Mouse (Mus musculus): ENCODE measurements at regions not wholly inside any gene's neighbourhood (a gene's known extent, or its start where the extent isn't known, plus 50 kb on each side); places are given as distances from the start of the nearest gene placed in this dataset.

DNA sequence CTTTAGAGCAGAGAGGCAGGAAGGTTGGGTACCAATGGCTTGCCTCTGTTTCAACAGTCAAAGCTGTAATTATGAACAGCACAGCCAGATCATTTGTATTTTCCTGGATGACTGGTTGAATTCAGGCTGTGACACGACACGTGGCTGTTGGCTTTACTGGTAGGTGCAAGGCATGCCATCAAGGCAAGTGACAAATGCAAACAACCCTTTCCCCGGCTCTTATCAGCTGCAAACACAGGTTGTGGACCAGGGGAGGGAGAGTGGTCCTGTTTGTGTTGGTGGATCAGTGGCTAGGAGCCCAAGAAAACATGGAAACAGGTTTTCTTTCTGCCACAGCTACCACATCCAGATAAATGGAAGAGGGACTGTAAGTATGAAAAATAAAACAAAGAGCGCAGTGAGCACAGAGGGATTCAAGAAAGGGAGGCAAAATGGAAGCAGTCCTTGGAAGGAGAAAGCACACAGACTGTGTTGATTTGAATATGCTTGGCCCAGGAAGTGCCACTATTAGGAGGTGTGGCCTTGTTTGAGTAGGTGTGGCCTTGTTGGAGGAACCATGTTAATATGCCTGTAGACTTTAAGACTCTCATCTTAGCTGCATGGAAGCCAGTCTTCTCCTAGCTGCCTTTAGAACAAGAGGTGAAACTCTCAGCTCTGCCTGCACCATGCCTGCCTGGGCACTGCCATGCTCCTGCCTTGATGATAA is 396.8 kb downstream of the Nedd1 start:
- H3K9ac ChIP-seq, result no peak overlapping the region
- H3K4me3 ChIP-seq (replicated peaks), result no peak overlapping the region
- H3K9me3 ChIP-seq, result no peaks in the 10 kb centered on the region
- ATAC-seq (ENCODE audit: insufficient read depth, low FRiP score, low read depth), result peak; percentile 77
- H3K27ac ChIP-seq, result no peak overlapping the region
- no peaks in the 10 kb centered on the region for H3K36me3 ChIP-seq
- H3K4me1 ChIP-seq, result no peaks in the 10 kb centered on the region
- no peaks in the 10 kb centered on the region for H3K27me3 ChIP-seq (replicated peaks)
- WGBS, result 61% methylated on average over 4 of the region's 4 CpGs
- H3K4me2 ChIP-seq, result no peak overlapping the region

DNA sequence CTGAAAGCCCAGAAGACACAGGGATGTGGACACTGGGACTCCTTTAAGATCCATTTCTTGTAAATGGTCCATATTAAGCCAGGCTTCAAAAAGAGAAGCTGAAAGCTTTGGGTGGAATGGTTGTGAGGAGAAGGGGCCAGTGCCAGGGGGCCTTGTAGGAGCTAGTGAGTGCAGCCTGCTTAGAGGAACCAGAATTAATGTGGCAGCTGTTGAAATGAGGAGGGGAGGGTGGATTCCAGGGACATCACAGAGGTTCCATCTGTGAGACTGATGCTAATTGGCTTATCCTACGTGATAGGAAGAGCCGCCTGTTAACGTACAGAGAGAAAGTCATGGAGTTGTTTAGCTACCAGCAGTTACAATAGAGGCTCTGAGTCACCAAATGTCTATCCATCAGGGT is 407.6 kb downstream of the Nedd1 start:
- no peaks in the 10 kb centered on the region for H3K9me3 ChIP-seq
- no peaks in the 10 kb centered on the region for H3K36me3 ChIP-seq
- no peak for ATAC-seq (ENCODE audit: insufficient read depth, low FRiP score, low read depth)
- 56% methylated on average over 3 of the region's 3 CpGs for WGBS
- no peaks in the 10 kb centered on the region for H3K27me3 ChIP-seq (replicated peaks)
- no peak overlapping the region for H3K4me2 ChIP-seq
- no peak overlapping the region for H3K4me3 ChIP-seq (replicated peaks)
- no peak overlapping the region for H3K9ac ChIP-seq
- no peak overlapping the region for H3K27ac ChIP-seq
- no peaks in the 10 kb centered on the region for H3K4me1 ChIP-seq

DNA sequence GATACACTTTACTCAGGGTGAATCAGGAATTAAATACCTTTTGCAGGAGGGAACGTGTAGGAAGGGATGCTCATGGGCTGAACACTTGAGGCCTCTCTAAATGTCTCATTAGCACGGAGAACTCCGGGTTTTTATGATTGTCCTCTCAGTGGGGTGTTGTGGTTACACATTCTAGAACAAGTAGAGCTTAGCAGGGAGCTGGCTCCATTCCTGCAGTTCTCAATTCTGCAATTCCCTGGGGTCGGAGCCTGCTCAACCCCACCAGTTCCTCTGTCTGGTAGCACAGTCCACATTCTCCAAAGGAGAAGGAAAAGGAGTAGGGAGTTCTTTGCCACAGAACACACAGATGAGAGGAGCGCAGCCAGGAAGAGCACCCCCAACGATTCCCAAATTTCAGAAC is 409.9 kb downstream of the Nedd1 start:
- H3K4me1 ChIP-seq, result no peaks in the 10 kb centered on the region
- H3K36me3 ChIP-seq, result no peaks in the 10 kb centered on the region
- no peaks in the 10 kb centered on the region for H3K9me3 ChIP-seq
- no peak overlapping the region for H3K27ac ChIP-seq
- 83% methylated on average over 6 of the region's 6 CpGs for whole genome bisulfite sequencing
- no peak for ATAC-seq (ENCODE audit: insufficient read depth, low FRiP score, low read depth)
- no peak overlapping the region for H3K4me3 ChIP-seq (replicated peaks)
- H3K9ac ChIP-seq, result no peak overlapping the region
- no peaks in the 10 kb centered on the region for H3K27me3 ChIP-seq (replicated peaks)
- no peak overlapping the region for H3K4me2 ChIP-seq

DNA sequence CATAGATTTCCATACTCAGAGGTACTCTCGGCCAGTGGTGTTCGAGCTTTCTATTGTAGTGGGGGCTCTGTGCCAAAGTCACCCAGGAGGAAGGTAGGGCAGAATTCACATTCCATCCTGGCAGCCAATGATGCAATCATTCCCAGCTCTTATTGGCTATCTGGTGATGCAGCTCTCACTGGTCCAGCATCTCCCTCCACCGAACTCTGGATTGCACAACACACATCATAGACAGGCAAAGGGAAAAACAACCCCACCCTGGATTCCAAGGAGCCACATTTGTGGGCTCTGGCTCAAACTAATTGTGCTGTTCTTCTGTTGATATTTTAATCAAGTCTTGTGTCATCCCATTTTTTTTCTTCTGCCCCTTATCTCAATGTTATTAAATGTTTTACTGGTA is 413.6 kb downstream of the Nedd1 start:
- 89% methylated on average over 3 of the region's 3 CpGs for WGBS
- no peak overlapping the region for H3K9ac ChIP-seq

DNA sequence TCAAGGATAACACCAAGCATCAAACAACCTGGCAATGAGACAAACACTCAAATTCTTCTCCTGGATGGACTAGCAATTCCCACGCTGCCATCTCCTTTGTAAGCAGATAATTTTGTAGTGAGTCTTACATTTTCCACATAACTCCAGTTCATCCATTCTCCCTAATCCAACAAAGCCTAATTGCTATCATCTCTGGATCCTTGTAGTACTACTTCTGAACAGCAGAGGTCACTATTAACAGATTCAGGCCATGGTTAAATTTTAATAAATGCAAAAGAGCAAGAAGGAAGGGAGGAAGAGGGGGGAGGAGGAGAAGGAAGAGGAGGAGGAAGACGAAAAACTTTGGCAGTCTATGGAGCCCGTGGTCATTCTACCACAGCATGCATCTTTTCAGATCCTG is 414.4 kb downstream of the Nedd1 start:
- no peak overlapping the region for H3K4me3 ChIP-seq (replicated peaks)
- H3K36me3 ChIP-seq, result no peaks in the 10 kb centered on the region
- no peak overlapping the region for H3K4me2 ChIP-seq
- H3K27ac ChIP-seq, result no peak overlapping the region
- no peaks in the 10 kb centered on the region for H3K9me3 ChIP-seq
- WGBS, result 36% methylated on average over 3 of the region's 3 CpGs
- no peak for ATAC-seq (ENCODE audit: insufficient read depth, low FRiP score, low read depth)
- H3K4me1 ChIP-seq, result no peaks in the 10 kb centered on the region
- H3K27me3 ChIP-seq (replicated peaks), result no peaks in the 10 kb centered on the region
- no peak overlapping the region for H3K9ac ChIP-seq

More for the DNA sequence above, 413.6 kb downstream of the Nedd1 start:
- H3K9me3 ChIP-seq, result no peaks in the 10 kb centered on the region
- H3K27me3 ChIP-seq (replicated peaks), result no peaks in the 10 kb centered on the region
- H3K27ac ChIP-seq, result no peak overlapping the region
- no peak overlapping the region for H3K4me2 ChIP-seq
- no peak for ATAC-seq (ENCODE audit: insufficient read depth, low FRiP score, low read depth)
- no peaks in the 10 kb centered on the region for H3K4me1 ChIP-seq
- no peaks in the 10 kb centered on the region for H3K36me3 ChIP-seq
- H3K4me3 ChIP-seq (replicated peaks), result no peak overlapping the region

GRCm38 (mm10) chr10:92298693-92299092 is 423.5 kb downstream of the Nedd1 start:
- Histone ChIP-seq H3K9ac (no peak overlapping the region), H3K36me3 (no peaks in the 10 kb centered on the region), H3K27ac (no peak overlapping the region), H3K4me2 (no peak overlapping the region), H3K27me3 (replicated peaks) (no peaks in the 10 kb centered on the region), H3K9me3 (no peaks in the 10 kb centered on the region), H3K4me3 (replicated peaks) (no peak overlapping the region), H3K4me1 (no peaks in the 10 kb centered on the region)
- 71% methylated on average over 13 of the region's 13 CpGs for WGBS
- no peak for ATAC-seq (ENCODE audit: insufficient read depth, low FRiP score, low read depth)

DNA sequence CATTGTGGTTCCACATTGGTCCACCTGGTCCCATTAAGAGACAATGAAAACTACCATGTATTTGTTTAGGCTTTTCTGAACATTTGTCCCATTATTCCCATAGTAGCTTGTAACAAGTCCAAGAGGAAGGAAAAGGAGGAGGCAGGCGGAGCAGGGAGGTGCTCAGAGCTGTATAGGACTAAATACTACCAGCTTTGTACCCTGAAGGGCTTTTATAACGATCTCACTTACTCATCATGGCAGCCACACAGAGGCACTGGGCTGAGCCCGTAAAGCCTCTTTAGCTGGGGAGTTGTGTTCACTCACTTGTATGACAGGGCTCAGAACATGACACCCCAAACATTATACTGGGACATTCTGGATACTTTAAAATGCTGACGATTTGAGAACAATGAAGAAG is 425.4 kb downstream of the Nedd1 start:
- H3K4me2 ChIP-seq, result no peak overlapping the region
- no peak overlapping the region for H3K9ac ChIP-seq
- H3K9me3 ChIP-seq, result no peaks in the 10 kb centered on the region
- H3K27ac ChIP-seq, result no peak overlapping the region
- H3K27me3 ChIP-seq (replicated peaks), result no peaks in the 10 kb centered on the region
- no peak for ATAC-seq (ENCODE audit: insufficient read depth, low FRiP score, low read depth)
- no peaks in the 10 kb centered on the region for H3K36me3 ChIP-seq
- no peaks in the 10 kb centered on the region for H3K4me1 ChIP-seq
- no peak overlapping the region for H3K4me3 ChIP-seq (replicated peaks)
- WGBS, result 87% methylated on average over 4 of the region's 4 CpGs

- Histone ChIP-seq H3K4me1 (no peaks in the 10 kb centered on the region), H3K9me3 (no peaks in the 10 kb centered on the region), H3K36me3 (no peaks in the 10 kb centered on the region), H3K27me3 (replicated peaks) (no peaks in the 10 kb centered on the region), H3K4me3 (replicated peaks) (no peak overlapping the region), H3K4me2 (no peak overlapping the region), H3K27ac (no peak overlapping the region), H3K9ac (no peak overlapping the region)
- no peak for ATAC-seq (ENCODE audit: insufficient read depth, low FRiP score, low read depth)
- WGBS, result 88% methylated on average over 9 of the region's 9 CpGs
Observed at GRCm38 (mm10) chr10:92296303-92296702, 425.9 kb downstream of the Nedd1 start.

- Histone ChIP-seq H3K27me3 (replicated peaks) (no peaks in the 10 kb centered on the region), H3K4me2 (no peak overlapping the region), H3K4me3 (replicated peaks) (no peak overlapping the region), H3K9ac (no peak overlapping the region), H3K36me3 (no peaks in the 10 kb centered on the region), H3K9me3 (no peaks in the 10 kb centered on the region), H3K27ac (no peak overlapping the region), H3K4me1 (no peaks in the 10 kb centered on the region)
- ATAC-seq (ENCODE audit: insufficient read depth, low FRiP score, low read depth), result no peak
- 45% methylated on average over 4 of the region's 4 CpGs for WGBS
Observed at GRCm38 (mm10) chr10:92293261-92293660, 429.0 kb downstream of the Nedd1 start.

DNA sequence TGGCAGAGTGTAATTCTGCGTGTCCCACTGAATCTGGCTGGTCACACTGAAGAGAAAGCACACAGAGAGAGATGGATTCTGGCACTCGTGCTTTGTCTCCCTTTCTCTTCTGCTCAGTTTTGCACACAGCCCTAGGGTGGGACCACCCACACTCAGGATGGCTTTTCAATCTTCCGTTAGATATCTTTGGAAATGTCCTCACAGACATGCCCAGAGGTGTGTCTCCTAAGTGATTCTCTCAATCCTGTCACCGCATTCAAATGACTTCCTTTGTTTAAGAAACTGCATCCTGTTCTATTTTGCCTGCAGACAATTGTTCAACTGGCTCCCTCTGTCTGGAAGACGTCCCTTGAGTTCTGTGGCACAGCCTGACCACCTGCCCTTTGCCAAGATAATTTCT is 433.0 kb downstream of the Nedd1 start:
- Histone ChIP-seq H3K27ac (no peak overlapping the region), H3K9ac (no peak overlapping the region), H3K4me1 (no peaks in the 10 kb centered on the region), H3K27me3 (replicated peaks) (no peaks in the 10 kb centered on the region), H3K4me3 (replicated peaks) (no peak overlapping the region), H3K9me3 (no peaks in the 10 kb centered on the region), H3K4me2 (no peak overlapping the region), H3K36me3 (no peaks in the 10 kb centered on the region)
- WGBS, result 49% methylated on average over 5 of the region's 5 CpGs
- no peak for ATAC-seq (ENCODE audit: insufficient read depth, low FRiP score, low read depth)

DNA sequence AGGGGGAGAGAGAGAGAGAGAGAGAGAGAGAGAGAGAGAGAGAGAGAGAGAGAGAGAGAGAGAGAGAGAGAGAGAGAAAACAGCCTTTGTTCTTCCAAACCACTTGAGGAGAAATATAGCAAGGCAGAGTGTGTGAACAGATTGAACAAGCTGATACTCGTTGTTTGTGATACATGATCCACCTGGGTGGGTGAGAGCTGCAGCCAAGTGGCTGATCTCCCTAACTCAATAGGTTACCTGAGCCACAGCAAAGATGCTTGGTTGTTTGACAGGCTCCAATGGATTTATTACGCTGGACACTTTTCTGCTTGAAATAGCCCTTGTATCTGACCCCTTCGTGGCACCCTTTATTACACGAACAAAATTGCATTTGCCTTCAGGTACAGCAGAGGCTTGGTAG is 438.0 kb downstream of the Nedd1 start:
- no peaks in the 10 kb centered on the region for H3K36me3 ChIP-seq
- 47% methylated on average over 4 of the region's 4 CpGs for WGBS

DNA sequence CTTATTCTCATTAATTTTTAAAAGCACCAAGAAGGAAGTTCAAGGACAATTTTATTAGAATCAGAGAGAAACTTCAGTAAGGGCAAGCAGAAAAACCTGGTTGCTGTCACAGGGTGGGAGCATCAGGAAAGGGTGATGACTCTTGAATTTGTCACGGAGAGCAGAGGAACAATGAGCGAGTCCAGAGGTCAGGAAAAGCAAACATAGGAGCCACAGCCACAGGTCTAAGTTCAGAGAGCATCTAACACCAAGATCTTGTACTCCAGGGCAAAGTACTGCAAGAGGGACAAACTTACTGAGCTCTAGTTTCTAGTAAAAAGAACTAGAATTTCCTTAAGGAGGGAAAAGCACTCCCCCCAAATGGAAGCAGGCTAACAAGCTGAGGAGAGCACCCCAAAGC is 444.2 kb downstream of the Nedd1 start:
- WGBS, result 33% methylated on average over 2 of the region's 2 CpGs
- no peak overlapping the region for H3K4me3 ChIP-seq (replicated peaks)
- H3K9ac ChIP-seq, result no peak overlapping the region
- H3K4me1 ChIP-seq, result no peaks in the 10 kb centered on the region
- H3K27ac ChIP-seq, result no peak overlapping the region
- no peaks in the 10 kb centered on the region for H3K36me3 ChIP-seq
- H3K4me2 ChIP-seq, result no peak overlapping the region
- no peak for ATAC-seq (ENCODE audit: insufficient read depth, low FRiP score, low read depth)
- no peaks in the 10 kb centered on the region for H3K27me3 ChIP-seq (replicated peaks)
- no peaks in the 10 kb centered on the region for H3K9me3 ChIP-seq

More for the DNA sequence above, 438.0 kb downstream of the Nedd1 start:
- Histone ChIP-seq H3K9ac (no peak overlapping the region), H3K4me2 (no peak overlapping the region), H3K4me1 (no peaks in the 10 kb centered on the region), H3K9me3 (no peaks in the 10 kb centered on the region), H3K27me3 (replicated peaks) (no peaks in the 10 kb centered on the region), H3K4me3 (replicated peaks) (no peak overlapping the region), H3K27ac (no peak overlapping the region)
- no peak for ATAC-seq (ENCODE audit: insufficient read depth, low FRiP score, low read depth)

DNA sequence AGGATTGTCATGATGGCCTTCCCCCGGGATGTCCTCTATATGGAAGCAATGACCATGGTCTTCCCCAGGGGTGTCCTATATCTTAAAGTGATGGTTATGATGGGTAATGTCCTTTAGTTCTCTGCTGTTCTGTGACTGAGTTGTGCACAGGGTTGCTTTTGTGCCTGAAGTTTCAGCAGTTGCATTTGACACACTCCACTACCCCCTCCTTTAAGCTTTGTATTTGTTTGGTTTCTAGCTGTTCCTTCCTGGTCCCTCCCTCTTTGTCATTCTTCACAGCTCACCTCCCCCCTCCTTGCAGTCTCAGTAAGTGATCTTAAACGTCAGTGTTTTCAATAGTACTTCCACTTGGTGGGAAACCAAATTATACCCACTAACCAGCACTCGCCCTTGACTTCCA is 464.4 kb downstream of the Nedd1 start:
- H3K9me3 ChIP-seq, result no peaks in the 10 kb centered on the region
- H3K4me1 ChIP-seq, result no peaks in the 10 kb centered on the region
- no peak overlapping the region for H3K9ac ChIP-seq
- ATAC-seq (ENCODE audit: insufficient read depth, low FRiP score, low read depth), result no peak
- H3K4me3 ChIP-seq (replicated peaks), result no peak overlapping the region
- 66% methylated on average over 3 of the region's 3 CpGs for WGBS
- no peaks in the 10 kb centered on the region for H3K27me3 ChIP-seq (replicated peaks)
- H3K27ac ChIP-seq, result no peak overlapping the region
- no peak overlapping the region for H3K4me2 ChIP-seq
- H3K36me3 ChIP-seq, result no peaks in the 10 kb centered on the region

Data from stomach, embryonic 15.5 days (tissue).